Mouse (Mus musculus): ENCODE results near the gene Tenm4. TPM values are rescaled to one million over a fixed set of nuclear protein-coding genes. Genes with fewer than 3 reads are reported as not detected.

Tenm4 gene
- total and polyA plus RNA-seq, 2 experiments from 2014 or later = 1.4 to 5.9 TPM

- H3K4me3 ChIP-seq (ENCODE audit: low read depth, low read length) = no peak overlapping the region
- no peak for ATAC-seq (ENCODE audit: insufficient read depth, low read depth)
- no peak for DNase-seq (ENCODE audit: low spot score)
- no peaks in the 10 kb centered on the region for H3K36me3 ChIP-seq (replicated peaks; ENCODE audit: control insufficient read depth, insufficient read depth, low read length)
- no peak overlapping the region for H3K27ac ChIP-seq (ENCODE audit: low read depth)
- H3K27me3 ChIP-seq (ENCODE audit: control insufficient read depth, insufficient read depth, low read length) = no peaks in the 10 kb centered on the region
- TF ChIP-seq EP300 (IDR thresholded peaks at IDR 0.05; ENCODE audit: low read depth) = no peak
- TF ChIP-seq CTCF (IDR thresholded peaks at IDR 0.05; ENCODE audit: low read depth) = no peak
- 90% methylated on average over 2 of the region's 2 CpGs for WGBS
- H3K4me1 ChIP-seq (ENCODE audit: control insufficient read depth, insufficient read depth) = no peaks in the 10 kb centered on the region
- H3K4me2 ChIP-seq (ENCODE audit: low read depth, low read length) = no peak overlapping the region
- no peaks in the 10 kb centered on the region for H3K9me3 ChIP-seq (replicated peaks; ENCODE audit: control insufficient read depth, low read length)
- no peak overlapping the region for H3K9ac ChIP-seq (replicated peaks; ENCODE audit: low read depth, low read length)
Measured at GRCm38 (mm10) chr7:96392600-96392999, 221.6 kb downstream of the Tenm4 start.

- WGBS = 77% methylated on average over 1 of the region's 1 CpGs
- Histone ChIP-seq H3K4me3 (ENCODE audit: low read depth, low read length) (no peak overlapping the region), H3K27ac (ENCODE audit: low read depth) (no peak overlapping the region), H3K27me3 (ENCODE audit: control insufficient read depth, insufficient read depth, low read length) (no peaks in the 10 kb centered on the region), H3K9ac (replicated peaks; ENCODE audit: low read depth, low read length) (no peak overlapping the region), H3K4me1 (ENCODE audit: control insufficient read depth, insufficient read depth) (0 out of 2 replicates have a peak, but pooled peaks cover 3% of the 10 kb centered on the region), H3K9me3 (replicated peaks; ENCODE audit: control insufficient read depth, low read length) (no peaks in the 10 kb centered on the region), H3K4me2 (ENCODE audit: low read depth, low read length) (no peak overlapping the region), H3K36me3 (replicated peaks; ENCODE audit: control insufficient read depth, insufficient read depth, low read length) (no peaks in the 10 kb centered on the region)
- no peak for TF ChIP-seq EP300 (IDR thresholded peaks at IDR 0.05; ENCODE audit: low read depth)
- TF ChIP-seq CTCF (IDR thresholded peaks at IDR 0.05; ENCODE audit: low read depth) = no peak
- DNase-seq (ENCODE audit: low spot score) = no peak
- no peak for ATAC-seq (ENCODE audit: insufficient read depth, low read depth)
Measured at GRCm38 (mm10) chr7:96397940-96398339, 226.9 kb downstream of the Tenm4 start.

DNA sequence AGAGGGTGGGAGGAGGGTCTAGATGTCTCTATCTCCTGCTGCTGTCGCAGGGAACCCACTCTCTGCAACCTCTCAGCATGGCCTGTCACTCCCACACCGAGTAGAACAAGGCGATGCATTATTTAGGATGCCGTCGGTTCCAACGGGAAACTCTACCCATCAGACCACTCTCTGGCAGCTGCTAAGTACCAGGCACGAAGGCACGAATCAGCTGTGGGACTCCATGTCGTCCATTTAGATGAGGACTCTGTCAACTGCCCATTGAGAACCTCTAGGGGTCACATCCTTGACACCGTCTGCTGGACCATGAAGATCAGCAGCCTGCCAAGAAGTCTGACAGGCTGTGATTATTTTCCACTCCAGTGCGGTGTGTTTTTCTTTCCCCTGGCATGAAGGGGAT, 229.4 kb downstream of the Tenm4 start:
- TF ChIP-seq CTCF (IDR thresholded peaks at IDR 0.05; ENCODE audit: low read depth) = no peak
- TF ChIP-seq EP300 (IDR thresholded peaks at IDR 0.05; ENCODE audit: low read depth) = no peak
- peak; percentile 13 for DNase-seq (ENCODE audit: low spot score)
- H3K27ac ChIP-seq (ENCODE audit: low read depth) = no peak overlapping the region
- H3K36me3 ChIP-seq (replicated peaks; ENCODE audit: control insufficient read depth, insufficient read depth, low read length) = no peaks in the 10 kb centered on the region
- 0 out of 2 replicates have a peak, but pooled peaks cover 3% of the 10 kb centered on the region for H3K4me1 ChIP-seq (ENCODE audit: control insufficient read depth, insufficient read depth)
- ATAC-seq (ENCODE audit: insufficient read depth, low read depth) = peak; percentile 44; the same call in 1 of the 2 replicates
- no peak overlapping the region for H3K4me2 ChIP-seq (ENCODE audit: low read depth, low read length)
- H3K9me3 ChIP-seq (replicated peaks; ENCODE audit: control insufficient read depth, low read length) = no peaks in the 10 kb centered on the region
- WGBS = 18% methylated on average over 11 of the region's 11 CpGs
- no peaks in the 10 kb centered on the region for H3K27me3 ChIP-seq (ENCODE audit: control insufficient read depth, insufficient read depth, low read length)
- H3K4me3 ChIP-seq (ENCODE audit: low read depth, low read length) = no peak overlapping the region
- H3K9ac ChIP-seq (replicated peaks; ENCODE audit: low read depth, low read length) = no peak overlapping the region

DNA sequence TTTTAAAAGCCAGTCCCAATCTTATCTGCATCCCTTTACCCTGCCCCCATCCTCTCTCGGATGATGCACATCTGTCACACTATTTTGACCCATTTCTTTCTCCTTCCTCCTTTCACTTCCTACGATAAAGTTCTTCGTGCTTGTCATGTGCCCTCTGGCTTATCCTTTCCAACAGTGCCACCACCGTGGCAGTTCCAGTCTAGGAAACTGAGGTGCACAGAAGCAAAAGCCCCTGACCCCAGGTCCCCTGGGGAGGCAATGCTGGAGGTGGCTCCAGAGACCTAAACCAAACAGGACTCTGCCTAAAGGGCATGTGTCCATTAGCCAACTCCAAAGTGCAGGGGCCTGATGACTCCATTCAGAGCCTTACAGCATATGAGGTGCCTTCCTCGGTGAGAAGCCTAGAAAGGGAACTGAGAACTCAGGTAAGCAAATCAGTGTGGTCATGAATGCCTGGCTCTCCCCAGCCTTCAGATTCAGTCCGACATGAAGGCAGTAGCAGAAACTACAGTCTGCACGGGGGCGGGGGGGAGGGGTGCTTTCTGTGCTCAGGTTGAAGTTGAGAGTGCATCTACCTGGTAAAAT, 235.7 kb downstream of the Tenm4 start:
- Histone ChIP-seq H3K27ac (ENCODE audit: low read depth) (no peak overlapping the region), H3K4me3 (ENCODE audit: low read depth, low read length) (no peak overlapping the region), H3K9ac (replicated peaks; ENCODE audit: low read depth, low read length) (no peak overlapping the region), H3K36me3 (replicated peaks; ENCODE audit: control insufficient read depth, insufficient read depth, low read length) (no peaks in the 10 kb centered on the region), H3K4me1 (ENCODE audit: control insufficient read depth, insufficient read depth) (no peaks in the 10 kb centered on the region), H3K9me3 (replicated peaks; ENCODE audit: control insufficient read depth, low read length) (no peaks in the 10 kb centered on the region), H3K4me2 (ENCODE audit: low read depth, low read length) (no peak overlapping the region), H3K27me3 (ENCODE audit: control insufficient read depth, insufficient read depth, low read length) (0 out of 2 replicates have a peak, but pooled peaks cover 4% of the 10 kb centered on the region)
- ATAC-seq (ENCODE audit: insufficient read depth, low read depth) = no peak
- DNase-seq (ENCODE audit: low spot score) = no peak
- TF ChIP-seq EP300 (IDR thresholded peaks at IDR 0.05; ENCODE audit: low read depth) (no peak), CTCF (IDR thresholded peaks at IDR 0.05; ENCODE audit: low read depth) (no peak)
- WGBS = 61% methylated on average over 8 of the region's 8 CpGs

DNA sequence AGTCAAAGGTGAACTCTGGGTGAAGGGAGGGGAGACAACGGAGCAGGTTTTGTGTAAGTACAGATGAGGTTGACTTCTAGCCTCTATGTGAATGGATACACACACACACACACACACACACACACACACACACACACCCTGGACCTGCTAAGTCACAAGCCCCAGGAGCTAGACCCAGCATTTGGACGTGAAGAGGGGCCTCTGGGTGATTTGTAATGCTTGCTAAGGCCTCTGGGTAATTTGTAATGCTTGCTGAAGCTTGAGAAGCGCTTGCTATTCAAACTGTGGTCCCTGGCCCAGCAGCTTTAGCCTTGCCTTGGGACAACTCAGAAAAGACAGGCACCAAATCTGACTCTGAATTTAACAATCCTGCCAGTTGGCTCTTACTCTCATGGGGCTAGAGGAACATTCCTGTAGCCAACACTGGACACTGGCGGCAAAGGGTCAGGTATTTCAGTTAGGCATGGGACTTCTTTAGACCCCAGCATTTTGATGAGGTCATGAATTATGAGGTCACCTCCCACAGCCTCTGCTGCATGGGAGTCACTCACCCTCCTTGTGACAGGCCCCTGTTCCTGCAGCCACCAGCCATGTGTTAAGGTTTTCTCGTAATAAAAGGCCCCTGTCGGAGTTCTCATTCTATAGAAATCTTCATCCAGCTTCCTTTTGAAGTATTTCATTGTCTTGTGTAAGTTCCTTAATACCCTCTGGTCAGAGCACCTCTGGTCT, 237.3 kb downstream of the Tenm4 start:
- Histone ChIP-seq H3K4me3 (ENCODE audit: low read depth, low read length) (no peak overlapping the region), H3K4me1 (ENCODE audit: control insufficient read depth, insufficient read depth) (0 out of 2 replicates have a peak, but pooled peaks cover under 1% of the 10 kb centered on the region), H3K36me3 (replicated peaks; ENCODE audit: control insufficient read depth, insufficient read depth, low read length) (no peaks in the 10 kb centered on the region), H3K27ac (ENCODE audit: low read depth) (no peak overlapping the region), H3K9ac (replicated peaks; ENCODE audit: low read depth, low read length) (no peak overlapping the region), H3K9me3 (replicated peaks; ENCODE audit: control insufficient read depth, low read length) (no peaks in the 10 kb centered on the region), H3K27me3 (ENCODE audit: control insufficient read depth, insufficient read depth, low read length) (0 out of 2 replicates have a peak, but pooled peaks cover 4% of the 10 kb centered on the region), H3K4me2 (ENCODE audit: low read depth, low read length) (no peak overlapping the region)
- 80% methylated on average over 6 of the region's 6 CpGs for WGBS
- ATAC-seq (ENCODE audit: insufficient read depth, low read depth) (no peak), DNase-seq (ENCODE audit: low spot score) (no peak)
- TF ChIP-seq EP300 (IDR thresholded peaks at IDR 0.05; ENCODE audit: low read depth) (no peak), CTCF (IDR thresholded peaks at IDR 0.05; ENCODE audit: low read depth) (no peak)

Data from heart, postnatal 0 days (tissue).